Mouse (Mus musculus): Measurements from ENCODE around the gene Timp3.

The Timp3 gene

DNA sequence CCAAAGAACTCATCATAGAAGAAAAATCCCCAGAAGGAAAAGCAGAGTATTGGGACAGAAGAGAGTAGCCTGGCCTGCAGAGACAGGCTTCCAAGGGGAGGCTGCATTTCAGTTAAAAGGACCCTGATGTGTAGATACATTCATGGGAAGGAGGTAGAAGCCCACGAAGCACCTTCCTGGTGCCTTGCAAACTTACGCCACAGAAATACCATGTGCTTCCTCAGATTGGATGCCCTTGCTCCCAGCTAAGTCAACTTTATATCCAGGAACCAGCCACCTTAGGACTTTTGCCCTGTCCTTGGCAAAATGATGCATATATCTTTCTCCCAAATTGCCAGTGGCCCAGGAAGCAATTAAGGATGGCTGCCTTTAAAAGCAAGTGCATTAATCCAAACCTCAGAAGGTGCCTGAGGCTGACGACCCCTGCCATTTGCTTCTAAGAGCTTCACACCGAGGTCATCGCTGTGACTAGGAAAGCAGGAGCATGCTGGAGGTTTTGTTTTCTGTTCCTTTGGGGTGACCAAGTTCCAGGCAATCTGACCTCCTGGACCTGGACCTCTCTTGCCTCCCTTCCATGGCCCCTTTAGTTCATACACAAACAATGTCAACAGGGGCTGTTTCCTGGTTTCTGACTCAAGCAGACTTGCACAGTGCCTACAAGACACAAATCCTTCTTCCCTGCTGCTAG is 31.0 kb downstream of the Timp3 start:
- DNase-seq = no peak

DNA sequence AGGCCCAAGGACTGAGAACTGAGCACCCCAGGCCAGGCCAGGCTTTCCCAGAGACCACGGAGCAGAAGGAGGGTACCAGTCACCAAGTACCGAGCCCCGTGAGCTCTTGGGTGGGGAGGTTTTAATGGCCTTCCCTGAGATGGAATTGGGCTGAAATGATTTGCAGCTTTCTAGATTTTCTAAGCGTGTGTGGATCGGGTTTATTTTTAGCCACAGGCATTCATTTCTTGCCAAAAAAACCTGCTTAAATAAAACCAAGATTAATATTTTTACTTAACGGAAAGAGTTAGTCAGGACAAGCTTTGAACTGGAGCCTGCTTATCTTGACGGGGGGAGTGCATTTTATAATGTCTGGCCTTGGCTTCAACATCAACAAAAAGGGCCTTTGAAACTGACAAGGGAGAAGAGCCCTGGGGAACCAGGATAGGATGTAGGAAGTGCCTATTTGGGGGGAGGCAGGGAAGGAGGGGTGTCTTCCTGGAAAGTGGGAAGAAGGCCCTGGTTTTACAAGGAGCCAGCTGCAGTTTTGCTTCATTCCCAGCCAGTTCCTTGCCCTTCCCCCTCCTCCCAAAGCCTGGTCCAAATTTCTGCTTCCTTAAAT is 31.6 kb downstream of the Timp3 start:
- DNase-seq = no peak

DNA sequence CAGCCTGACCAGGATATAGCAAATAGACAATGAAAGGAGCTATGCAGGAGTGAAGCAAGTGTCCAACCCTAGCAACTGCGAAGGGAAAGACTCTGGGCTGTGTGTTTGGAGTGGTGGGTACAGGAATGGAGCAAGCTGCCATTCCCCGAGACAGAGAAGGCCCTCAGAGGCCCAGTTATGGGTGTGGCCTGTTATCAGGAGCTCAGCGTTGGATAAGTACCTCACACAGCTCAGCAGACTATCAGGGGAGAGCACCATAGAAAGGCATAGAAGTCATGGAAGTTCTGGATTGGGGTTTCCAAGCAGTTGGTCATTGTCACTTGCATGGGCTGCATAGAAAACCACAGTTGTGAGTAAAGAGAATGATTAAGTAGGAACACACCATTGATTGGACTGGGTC is 32.8 kb downstream of the Timp3 start:
- no peak for DNase-seq

DNA sequence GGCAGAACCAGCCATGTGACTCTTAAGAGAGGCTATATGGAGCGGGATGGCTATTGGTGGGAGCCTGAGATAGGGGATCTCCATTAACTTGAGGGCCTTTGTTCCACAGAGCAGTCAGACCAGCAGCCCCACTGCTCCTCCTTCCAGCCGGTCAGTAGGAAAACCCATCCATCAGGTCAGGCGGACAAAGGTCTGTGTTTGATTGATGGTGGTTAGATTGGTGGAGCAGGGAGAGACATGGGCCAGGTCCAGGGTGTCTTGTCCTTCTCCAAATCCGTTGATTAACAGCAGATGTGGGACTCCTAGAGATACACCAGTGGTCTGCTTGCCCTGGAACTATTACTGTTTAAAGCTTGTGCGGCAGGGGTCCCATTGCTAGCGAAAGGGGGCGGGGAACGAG is 34.4 kb downstream of the Timp3 start:
- no peak for DNase-seq

DNA sequence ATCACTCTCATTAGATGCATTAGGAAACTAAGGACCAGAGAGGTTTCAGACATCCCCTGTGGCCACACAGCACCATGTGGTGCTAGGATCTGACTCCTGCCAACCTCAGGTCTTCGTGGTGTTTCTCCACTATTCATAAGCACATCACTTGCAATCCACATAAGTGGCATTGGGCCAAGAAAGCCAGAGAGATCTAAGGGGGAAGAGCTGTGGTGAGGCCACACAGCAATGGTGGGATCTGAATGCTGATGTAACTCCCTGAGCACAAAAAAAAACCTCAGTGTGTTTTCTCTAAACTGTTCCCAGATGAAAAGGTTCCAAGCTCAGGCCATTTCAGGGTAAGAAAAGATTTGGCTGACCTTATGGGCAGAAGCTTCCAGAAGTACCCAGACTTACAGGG is 36.3 kb downstream of the Timp3 start:
- no peak for DNase-seq

DNA sequence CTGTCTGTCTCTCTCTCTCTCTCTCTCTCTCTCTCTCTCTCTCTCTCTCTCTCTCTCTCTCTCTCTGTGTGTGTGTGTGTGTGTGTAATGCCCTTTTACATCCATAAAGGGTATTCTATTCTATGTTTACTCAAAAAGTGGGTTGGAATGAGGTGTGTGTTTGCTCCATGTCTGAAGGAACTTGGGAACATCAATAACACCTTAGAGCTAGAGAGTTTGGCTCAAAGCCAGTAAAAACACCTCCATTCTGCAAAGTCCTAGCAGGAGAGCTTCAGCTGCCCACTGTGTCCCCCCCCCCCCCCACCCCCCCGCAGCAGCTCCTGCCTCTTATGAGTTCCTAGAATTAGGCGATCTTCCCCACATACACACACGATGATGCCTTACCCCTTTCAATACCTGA is 37.1 kb downstream of the Timp3 start:
- no peak for DNase-seq

DNA sequence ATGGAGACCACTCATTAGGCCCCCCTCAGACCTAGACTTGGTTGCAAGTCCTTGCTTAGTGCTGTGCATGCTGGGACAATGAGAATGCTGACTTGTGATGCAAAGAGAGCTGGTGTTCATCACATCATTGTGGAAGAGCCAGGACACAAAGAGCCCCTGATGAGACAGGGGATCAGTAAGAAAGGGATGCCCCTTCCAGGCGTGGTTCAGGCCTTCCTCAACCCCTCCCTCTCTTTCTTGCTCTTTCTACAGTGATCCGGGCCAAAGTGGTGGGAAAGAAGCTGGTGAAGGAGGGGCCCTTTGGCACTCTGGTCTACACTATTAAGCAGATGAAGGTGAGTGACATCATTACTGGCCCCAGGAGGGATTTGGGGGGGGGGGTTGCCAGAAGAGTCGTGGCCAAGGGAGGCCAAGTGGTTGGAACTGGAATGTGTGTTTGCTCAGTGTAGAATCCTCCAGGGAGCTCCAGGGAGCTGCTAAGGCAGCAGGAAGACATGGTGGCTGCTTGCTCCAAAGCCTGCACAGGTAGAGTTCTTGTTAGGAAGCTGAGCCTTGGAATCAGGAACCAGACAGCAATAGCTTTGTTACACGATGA is 38.0 kb downstream of the Timp3 start:
- no peak for DNase-seq

DNA sequence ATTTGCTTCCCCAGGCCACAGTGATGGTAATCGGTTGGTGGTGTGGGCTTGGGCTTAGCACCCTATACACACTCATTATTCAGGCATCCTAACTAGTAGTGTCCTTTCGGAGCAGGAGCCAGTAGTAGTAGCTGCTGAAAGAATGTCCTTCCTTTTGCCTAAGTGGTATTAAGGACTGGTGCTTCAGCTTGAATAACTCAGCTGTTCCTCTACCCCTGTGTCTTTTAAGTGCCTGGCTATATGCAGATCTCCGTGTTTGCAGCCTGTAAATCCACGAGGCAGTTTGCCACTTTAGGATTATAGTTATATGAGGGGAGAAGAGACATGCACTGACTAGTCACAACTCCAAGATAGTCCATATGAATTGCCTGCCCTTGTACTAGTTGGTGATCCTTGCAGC is 38.9 kb downstream of the Timp3 start:
- DNase-seq = no peak

DNA sequence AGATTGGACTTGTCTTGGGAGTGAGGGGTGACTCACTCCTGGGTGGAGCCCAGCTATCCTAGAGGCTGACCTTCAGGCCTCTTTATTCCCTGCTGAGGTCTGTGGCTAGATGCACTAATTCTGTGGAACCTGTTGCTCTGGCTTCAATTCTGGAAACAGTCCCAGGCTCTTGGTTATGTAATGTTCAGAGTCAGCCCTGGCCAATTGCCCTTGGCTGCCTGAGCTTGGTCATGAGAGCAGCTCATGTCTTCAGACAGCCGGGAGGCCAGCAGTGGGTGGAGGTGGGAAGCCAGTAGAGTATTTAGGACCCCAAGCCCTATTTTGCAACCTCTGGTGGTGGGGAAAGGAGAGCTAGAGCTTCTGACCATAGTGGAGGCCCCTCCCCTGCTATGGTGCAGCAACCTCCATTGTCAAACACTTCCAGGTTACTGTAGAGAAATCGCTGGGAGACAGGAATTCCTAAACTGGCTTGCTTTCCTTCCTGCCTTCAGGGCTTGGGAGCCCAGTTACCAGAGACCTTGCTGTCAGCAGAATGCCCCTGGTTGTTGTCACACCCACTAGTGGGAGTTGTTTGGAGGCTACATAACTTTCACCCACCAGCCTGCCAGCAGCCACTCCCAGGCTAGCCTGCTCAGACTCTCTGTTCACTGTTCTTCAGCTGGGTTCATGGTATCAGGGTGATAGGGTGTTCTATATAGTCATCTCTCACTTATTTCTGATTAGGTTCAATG is 39.6 kb downstream of the Timp3 start:
- DNase-seq = peak; percentile 45

DNA sequence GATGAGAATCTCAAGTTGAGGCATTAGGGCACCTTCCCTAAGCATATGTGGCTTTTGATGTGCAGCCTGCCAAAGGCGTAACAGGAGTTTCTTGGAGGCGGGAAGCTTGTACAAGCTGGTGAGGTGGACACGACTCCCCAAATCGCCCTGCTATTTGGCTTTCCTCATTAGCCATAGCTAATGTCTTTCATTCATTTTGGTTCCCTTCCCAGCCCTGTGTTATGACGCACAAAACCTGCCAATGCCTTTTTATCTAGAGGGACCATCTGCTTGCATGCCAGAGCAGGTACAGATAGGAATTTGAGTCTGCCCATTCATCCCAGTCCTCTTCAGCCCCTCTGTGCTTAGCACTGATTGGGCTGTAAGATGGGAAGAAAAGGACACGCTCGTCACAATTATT is 40.2 kb downstream of the Timp3 start:
- no peak for DNase-seq

DNA sequence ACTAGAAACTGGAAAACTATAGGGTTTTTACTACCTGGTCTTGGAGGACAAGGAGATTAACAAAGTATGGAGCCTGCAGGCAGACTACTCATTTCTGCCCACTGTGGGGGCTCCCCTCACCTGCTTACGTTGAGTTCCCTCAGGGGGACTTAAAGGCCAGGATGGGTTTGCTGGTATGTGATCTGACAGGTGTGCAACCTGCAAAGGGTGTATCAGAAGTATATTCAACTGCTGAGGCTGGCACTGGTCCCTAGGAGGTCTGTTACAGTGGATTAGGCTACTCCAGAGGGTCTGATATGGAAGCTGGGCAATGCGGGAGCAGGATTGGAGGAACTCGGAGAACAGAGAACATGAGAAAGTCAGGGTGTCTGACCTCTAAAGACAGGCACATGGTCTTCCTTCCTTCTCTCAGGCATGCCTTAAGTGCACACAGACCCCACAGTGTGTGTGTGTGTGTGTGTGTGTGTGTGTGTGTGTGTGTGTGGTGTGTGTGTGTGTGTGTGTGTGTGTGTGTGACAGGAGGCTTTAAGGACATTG is 40.9 kb downstream of the Timp3 start:
- DNase-seq = no peak

DNA sequence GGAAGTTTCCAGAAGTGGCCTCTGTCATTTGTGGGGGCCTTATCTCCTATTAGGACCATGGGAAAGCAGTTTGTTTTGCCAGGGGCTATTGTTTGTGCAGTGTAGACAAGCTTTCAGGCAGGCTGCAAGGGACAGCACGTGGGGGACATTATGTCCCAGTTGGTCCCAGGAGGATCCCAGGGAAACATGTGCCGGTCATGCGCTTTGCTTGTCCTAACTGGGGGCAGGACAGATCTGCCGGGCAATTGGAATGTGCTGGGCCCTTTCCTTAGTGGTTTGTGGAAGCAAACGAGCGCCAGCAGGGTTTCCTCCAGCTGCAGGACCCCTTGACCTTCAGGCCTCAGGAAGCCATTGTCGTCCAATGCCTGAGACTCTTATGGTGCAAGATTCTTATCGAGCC is 41.4 kb downstream of the Timp3 start:
- no peak for DNase-seq

DNA sequence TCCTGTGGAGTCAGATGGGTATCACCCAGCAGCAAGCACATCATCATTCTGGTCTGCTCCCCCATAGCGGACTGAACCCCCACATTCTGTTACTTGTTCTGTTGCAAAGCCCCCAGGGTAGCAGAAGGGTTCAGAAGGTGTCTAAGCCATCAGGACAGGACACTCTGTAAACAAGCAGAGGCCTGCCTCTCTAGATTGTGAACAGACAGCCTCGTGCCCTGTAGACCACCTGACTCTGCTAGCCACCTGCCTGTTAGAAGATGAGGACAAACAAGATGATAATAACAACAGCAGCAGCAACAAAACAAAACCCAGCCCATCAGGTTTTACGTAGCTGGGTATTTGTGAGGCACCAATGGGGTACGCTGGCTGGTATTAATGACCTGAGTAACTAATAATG is 42.0 kb downstream of the Timp3 start:
- no peak for DNase-seq

DNA sequence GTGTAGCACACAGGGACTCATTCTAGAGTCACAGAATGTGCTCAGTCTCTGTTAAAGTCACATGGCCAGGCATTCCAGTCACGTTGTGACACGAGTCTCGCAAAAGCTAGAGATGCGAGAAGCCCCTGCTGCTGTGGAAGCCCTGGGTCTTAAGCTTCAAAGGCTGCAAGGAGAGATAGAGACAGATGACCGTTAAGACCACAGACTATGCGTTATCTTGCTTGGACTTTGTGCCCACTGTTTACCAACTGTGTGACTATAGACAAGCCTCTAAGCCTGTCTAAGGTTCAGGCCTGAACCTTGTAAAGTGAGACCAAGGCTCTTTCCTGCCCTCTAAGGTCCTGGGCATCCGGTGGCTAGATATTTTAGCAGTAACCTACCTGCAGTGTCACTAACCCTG is 42.5 kb downstream of the Timp3 start:
- no peak for DNase-seq

DNA sequence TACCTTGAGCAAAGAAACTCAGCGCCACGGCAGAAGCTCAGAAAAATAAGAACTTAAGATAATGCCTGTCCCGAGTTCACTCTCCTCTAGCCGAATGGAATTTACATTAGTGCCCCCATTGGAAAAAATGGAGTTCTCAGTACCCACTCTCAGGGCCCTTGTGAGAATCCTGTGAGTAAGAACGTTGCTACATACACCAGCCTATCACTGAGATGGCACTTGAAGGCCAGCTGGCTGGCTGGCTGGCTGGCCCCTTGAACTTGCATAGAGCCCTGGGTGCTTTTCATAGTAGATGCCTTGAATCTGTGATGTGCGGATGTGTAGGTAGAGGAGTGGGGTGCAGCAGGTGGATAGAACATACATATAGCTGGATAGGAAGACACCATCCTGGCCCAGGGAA is 43.2 kb downstream of the Timp3 start:
- no peak for DNase-seq

DNA sequence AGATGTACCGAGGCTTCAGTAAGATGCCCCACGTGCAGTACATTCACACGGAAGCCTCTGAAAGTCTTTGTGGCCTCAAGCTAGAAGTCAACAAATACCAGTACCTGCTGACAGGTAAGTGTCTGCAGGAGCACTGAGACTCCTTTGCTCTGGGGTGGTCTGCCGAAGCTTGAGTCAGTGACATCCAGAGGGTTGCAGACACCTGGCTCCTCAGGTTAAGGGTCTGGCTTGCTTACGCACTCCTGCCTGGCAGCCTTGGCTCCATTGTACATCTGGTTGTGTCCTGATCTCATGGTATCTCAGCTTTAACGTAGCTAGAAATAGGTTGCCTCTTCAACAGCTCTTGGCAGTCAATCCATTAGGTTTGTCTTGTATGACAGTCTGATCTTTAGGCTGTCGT is 43.8 kb downstream of the Timp3 start:
- no peak for DNase-seq

DNA sequence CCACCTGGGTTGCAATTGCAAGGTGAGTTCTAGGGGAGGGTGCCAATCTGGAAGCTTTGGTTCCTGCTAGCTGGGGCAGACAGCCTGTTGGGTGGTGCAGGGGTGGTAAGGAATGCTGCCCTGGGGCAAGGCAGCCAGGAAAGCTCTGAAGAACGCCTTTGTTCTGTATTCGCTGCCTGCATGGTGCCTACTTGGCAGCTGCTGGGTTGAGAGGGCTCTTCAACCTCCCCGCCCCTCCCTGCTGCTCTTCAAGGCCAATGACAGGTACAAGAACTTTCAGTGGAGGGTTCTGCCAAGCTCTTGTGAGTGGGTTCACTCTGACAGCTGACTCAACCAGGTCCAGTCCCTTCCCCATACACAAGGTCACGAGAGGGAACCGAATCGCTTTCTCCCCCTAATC is 44.5 kb downstream of the Timp3 start:
- DNase-seq = no peak

DNA sequence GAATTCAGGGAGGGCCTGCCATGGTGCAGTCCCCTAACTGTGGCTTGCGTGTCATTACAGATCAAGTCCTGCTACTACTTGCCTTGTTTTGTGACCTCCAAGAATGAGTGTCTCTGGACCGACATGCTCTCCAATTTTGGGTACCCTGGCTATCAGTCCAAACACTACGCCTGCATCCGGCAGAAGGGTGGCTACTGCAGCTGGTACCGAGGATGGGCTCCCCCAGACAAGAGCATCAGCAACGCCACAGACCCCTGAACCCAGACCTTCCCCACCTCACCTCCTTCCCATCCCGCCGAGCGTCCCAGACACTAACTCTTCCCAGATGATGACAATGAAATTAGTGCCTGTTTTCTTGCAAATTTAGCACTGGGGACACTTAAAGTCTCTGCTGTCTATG is 45.5 kb downstream of the Timp3 start:
- no peak for DNase-seq

DNA sequence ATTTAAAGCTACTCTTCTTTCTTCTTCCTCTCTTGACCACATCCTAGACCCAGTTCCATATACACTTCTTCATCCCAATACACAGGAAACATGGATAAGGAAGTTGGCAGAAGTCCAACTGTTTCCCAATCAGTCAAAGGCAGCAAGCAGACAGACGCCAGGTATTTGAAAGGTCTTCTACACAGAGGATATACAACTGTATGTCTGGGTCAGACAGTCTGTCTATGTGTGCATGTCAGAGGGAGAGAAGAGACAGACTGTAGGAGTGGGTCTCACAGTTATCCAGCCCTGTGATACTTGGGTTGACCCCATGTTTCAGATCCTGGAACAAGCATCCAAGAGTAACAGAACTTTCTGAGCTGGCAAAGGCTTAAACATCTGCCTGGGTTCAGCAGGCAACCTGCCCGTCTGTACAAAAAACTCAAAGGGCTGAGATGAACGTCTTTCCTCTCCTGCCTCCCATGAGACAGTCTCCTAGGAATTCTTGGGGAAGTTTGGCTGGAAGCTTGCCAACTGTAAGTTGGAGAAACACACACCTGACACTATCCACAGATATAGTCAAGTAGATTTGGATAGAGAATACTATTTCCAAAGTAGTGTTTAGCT is 46.2 kb downstream of the Timp3 start:
- DNase-seq = no peak

DNA sequence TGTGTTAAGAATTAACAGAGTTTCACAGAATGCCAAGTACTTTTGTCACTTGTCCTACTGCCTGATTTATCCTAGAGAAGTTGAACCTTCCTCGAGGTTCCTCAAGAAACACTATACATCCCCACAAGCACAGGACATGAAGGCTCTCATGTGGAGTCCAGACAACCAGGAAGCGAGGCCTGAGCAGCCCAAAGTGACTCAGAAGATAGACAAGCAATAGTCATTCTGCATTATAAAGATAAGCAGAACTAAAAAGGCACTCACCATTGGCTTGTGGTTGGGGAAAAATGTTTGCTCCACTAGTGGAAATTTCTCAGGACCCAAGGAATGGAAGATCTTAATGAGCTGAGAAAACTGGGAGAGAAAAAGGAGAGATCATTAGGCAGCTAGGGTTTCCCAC is 51.1 kb downstream of the Timp3 start:
- DNase-seq = no peak

DNA sequence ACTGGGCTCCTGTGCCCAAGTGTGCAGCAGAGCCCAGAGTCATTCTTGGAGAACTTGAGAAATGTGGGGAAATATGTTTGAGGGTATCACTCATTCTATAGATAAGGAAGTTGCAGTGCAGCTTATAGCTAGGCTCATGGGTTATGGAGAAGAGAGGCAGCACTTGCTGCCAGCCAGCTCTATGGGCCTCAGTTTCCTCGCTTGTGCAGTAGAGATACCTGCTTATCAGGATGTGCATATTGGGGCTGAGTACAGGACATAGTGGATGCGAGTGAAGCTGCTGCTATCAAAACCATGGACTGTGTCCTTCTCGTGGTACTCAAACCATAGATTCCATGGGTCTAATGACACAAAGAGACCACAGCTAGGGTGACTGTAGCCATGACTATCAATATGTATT is 52.3 kb downstream of the Timp3 start:
- DNase-seq = no peak

DNA sequence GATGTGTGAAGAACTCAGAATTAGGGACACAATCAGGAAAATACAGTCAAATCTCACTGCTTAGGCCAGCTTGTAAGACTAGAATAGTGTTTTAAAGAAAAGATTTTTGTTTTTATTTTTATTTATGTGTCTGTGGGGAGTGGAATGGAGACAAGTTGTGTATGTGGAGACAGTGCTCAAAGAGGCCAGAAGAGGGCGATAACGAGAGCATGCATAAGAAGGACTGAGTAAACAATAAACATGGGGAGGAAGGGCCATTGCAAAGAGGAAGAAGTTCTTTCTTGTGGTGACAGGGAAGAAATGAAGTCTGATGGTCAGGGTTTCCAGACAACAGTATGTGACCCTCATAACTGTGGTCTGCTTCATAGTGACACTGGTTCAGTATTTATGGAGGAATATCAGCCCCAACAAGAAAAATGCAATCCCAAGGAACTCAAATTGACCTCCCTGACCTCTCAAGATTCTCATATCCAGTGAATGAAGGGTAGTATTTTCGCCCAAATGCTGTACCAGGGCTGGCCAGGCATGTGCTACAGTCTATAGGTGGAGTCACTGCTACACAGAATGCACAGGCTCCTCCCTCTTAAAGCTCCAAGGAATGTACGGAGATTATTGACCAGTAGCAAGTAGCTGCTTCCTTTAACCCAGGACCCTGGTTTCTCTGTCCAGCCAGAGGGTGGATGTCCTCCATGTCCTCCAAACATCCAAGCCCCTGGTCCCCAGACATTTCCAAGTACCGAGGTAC is 56.8 kb downstream of the Timp3 start:
- no peak for DNase-seq
